Mouse (Mus musculus): ENCODE data around the gene Thap4. TPM values are rescaled to one million over a fixed set of nuclear protein-coding genes. Genes with fewer than 3 reads are reported as not detected.

The Thap4 gene
- total and polyA plus RNA-seq, 2 experiments from 2014 or later = 57.1 to 63.3 TPM

DNA sequence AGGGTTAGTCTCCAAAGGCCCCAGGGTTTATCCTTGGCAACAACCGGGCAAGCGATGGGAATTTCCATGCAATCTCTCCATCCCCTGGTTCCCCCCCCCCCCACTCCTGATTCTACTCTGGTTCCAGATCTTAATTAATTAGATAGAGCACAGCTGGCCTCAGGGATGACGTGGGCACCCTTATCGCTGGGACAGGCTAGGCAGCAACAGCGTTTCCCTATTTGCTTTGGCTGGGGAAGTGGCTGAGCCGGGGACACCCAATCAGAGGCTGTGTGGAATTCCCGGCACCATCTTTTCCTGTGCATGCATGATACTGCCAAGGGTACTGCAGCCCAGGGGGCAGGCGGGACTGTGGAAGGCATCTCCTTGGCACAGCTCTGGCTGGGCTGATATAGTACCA, 66.5 kb downstream of the Thap4 start:
- Histone ChIP-seq H3K4me2 (ENCODE audit: low read depth, low read length, poor library complexity, severe bottlenecking) (no peak overlapping the region), H3K9ac (replicated peaks; ENCODE audit: low read length, poor library complexity, severe bottlenecking) (no peak overlapping the region), H3K4me1 (ENCODE audit: insufficient read depth, low read length) (peaks cover 3% of the 10 kb centered on the region; the same call in 1 of the 2 replicates), H3K27me3 (ENCODE audit: insufficient read depth, low read length) (no peaks in the 10 kb centered on the region), H3K4me3 (ENCODE audit: low read depth, low read length) (no peak overlapping the region), H3K27ac (ENCODE audit: low read depth, low read length) (no peak overlapping the region), H3K9me3 (ENCODE audit: low read length) (no peaks in the 10 kb centered on the region), H3K36me3 (ENCODE audit: insufficient read depth, low read length) (peaks cover 12% of the 10 kb centered on the region; the same call in 1 of the 2 replicates)
- 69% methylated on average over 8 of the region's 8 CpGs for WGBS
- no peak for DNase-seq (ENCODE audit: low spot score)
- ATAC-seq (ENCODE audit: low FRiP score) = no peak
- TF ChIP-seq CTCF (IDR thresholded peaks at IDR 0.05) = no peak

DNA sequence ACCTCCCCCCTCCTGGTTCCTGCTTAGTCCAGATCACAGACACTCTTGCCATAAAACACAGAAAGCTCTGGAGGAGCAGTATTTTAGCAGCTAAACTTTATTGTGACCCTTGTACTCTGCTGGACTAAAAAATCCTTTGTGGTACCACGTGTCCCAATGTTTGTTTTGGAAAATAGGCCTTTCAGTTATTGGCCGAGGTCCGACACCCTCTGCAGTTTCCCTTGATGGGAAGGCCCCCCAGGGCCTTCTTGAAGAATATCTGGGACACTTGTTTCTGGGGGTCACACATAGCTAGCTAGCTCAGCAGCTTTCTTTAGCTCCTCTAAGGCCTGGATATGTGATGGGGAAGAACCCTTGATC, 67.7 kb downstream of the Thap4 start:
- peaks cover 11% of the 10 kb centered on the region; the same call in 1 of the 2 replicates for H3K36me3 ChIP-seq (ENCODE audit: insufficient read depth, low read length)
- H3K4me3 ChIP-seq (ENCODE audit: low read depth, low read length) = peak overlapping the region; percentile 63
- DNase-seq (ENCODE audit: low spot score) (no peak), ATAC-seq (ENCODE audit: low FRiP score) (no peak)
- H3K27me3 ChIP-seq (ENCODE audit: insufficient read depth, low read length) = no peaks in the 10 kb centered on the region
- no peak for TF ChIP-seq CTCF (IDR thresholded peaks at IDR 0.05)
- peak overlapping the region; percentile 87 for H3K27ac ChIP-seq (ENCODE audit: low read depth, low read length)
- H3K9me3 ChIP-seq (ENCODE audit: low read length) = no peaks in the 10 kb centered on the region
- peak overlapping the region; percentile 82 for H3K9ac ChIP-seq (replicated peaks; ENCODE audit: low read length, poor library complexity, severe bottlenecking)
- peaks cover 3% of the 10 kb centered on the region; the same call in 1 of the 2 replicates for H3K4me1 ChIP-seq (ENCODE audit: insufficient read depth, low read length)
- 24% methylated on average over 3 of the region's 3 CpGs for WGBS
- H3K4me2 ChIP-seq (ENCODE audit: low read depth, low read length, poor library complexity, severe bottlenecking) = peak overlapping the region; percentile 84

GRCm38 (mm10) chr1:93686245-93686960, 68.3 kb downstream of the Thap4 start:
- peaks cover 6% of the 10 kb centered on the region; the same call in 1 of the 2 replicates for H3K36me3 ChIP-seq (ENCODE audit: insufficient read depth, low read length)
- 2% methylated on average over 51 of the region's 51 CpGs for WGBS

DNA sequence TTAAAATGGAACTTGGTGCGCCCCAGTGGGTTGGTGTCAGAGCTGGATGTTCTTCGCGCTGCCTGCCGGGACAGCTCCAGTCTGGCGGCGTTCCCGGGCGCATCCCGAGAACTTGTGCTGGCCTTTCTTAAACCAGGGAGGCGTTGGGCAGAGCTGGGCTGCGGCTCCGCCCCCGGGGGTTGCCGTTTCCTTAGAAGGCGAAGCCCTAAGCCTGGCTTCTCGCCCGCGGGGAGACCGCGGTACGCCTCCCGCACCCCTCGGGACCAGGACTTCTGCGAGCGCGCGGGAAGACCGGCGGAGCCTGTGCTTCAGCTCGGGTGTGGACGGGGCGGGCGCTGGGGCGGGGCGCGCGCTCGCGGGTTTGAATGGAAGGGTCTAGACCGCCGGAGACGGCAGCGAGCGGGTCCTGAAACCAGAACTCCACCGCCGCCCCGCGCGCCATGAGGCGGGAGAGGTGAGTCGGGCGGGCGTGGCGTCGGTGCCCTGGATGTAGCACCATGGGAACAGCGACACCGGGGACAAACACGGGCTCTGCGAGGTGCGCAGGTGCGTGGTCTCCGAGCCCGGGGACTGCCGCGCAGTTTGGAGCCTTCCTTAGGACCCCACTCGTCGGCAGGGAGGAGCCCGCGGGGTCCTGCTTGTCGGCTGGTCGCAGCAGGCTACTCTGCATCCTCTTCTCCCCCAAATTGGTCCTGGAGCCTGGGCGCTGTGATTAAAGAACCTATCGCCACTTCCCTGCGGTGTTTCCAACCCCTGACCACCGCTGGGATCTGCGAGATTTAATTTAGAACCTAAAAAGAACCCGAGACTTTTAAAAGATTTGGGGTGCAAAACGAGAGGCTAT, 69.0 kb downstream of the Thap4 start, which contains the start of gene Bok:
Gene Bok (plus strand): TSS at position 260 of the 844 bp plus-strand sequence.
- Histone ChIP-seq H3K4me1 (ENCODE audit: insufficient read depth, low read length) (peaks cover 3% of the 10 kb centered on the region; the same call in 1 of the 2 replicates), H3K4me3 (ENCODE audit: low read depth, low read length) (peak within 1 kb of the TSS; percentile 63), H3K9me3 (ENCODE audit: low read length) (no peaks in the 10 kb centered on the region), H3K4me2 (ENCODE audit: low read depth, low read length, poor library complexity, severe bottlenecking) (peak within 1 kb of the TSS; percentile 84), H3K36me3 (ENCODE audit: insufficient read depth, low read length) (peaks cover 4% of the 10 kb centered on the region; the same call in 1 of the 2 replicates), H3K9ac (replicated peaks; ENCODE audit: low read length, poor library complexity, severe bottlenecking) (peak within 1 kb of the TSS; percentile 82), H3K27me3 (ENCODE audit: insufficient read depth, low read length) (no peaks in the 10 kb centered on the region), H3K27ac (ENCODE audit: low read depth, low read length) (peak within 1 kb of the TSS; percentile 87)
- WGBS = under 1% methylated on average over 73 of the region's 78 CpGs
- peak; percentile 89 for DNase-seq (ENCODE audit: low spot score)
- peak; percentile 57 for ATAC-seq (ENCODE audit: low FRiP score)
- no peak for TF ChIP-seq CTCF (IDR thresholded peaks at IDR 0.05)

More at GRCm38 (mm10) chr1:93686245-93686960, 68.3 kb downstream of the Thap4 start:
- Histone ChIP-seq H3K4me1 (ENCODE audit: insufficient read depth, low read length) (peaks cover 3% of the 10 kb centered on the region; the same call in 1 of the 2 replicates), H3K4me2 (ENCODE audit: low read depth, low read length, poor library complexity, severe bottlenecking) (peak overlapping the region; percentile 84), H3K27me3 (ENCODE audit: insufficient read depth, low read length) (no peaks in the 10 kb centered on the region), H3K9ac (replicated peaks; ENCODE audit: low read length, poor library complexity, severe bottlenecking) (peak overlapping the region; percentile 82), H3K9me3 (ENCODE audit: low read length) (no peaks in the 10 kb centered on the region), H3K27ac (ENCODE audit: low read depth, low read length) (peak overlapping the region; percentile 87), H3K4me3 (ENCODE audit: low read depth, low read length) (peak overlapping the region; percentile 63)
- peak; percentile 74 for TF ChIP-seq CTCF (IDR thresholded peaks at IDR 0.05)
- DNase-seq (ENCODE audit: low spot score) (peak; percentile 81), ATAC-seq (ENCODE audit: low FRiP score) (peak; percentile 92)

DNA sequence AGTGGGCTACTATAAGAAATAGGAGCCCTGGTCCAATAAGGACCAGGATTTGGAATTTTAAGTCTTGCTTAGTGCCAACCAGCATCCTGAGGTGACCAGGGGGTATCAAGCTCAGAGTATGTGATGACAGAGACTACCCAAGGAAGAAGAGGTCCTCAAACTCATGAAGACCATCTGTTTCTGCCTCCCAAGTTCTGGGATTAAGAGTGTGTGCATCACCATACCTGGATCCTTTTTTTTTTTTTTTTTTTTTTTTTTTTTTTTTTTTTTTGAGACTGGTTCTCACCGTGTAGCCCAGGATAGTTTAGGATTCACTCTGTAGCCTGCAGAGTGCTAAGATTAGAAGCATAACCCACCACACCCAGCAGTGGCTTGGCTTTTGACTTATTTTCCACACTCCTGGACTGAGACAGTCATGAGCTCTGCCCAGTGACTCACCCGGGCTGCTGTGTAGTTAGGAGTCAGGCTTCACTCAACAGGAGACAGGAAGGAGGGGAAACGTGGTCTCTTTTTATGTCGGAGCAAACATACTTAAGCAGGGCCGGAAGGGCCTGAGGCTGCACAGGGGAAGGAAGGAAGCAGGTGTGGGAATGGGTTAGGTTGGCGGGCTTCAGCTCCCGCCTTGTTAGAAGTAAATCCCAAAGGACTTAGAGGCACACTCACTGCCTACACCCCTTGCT, 74.6 kb downstream of the Thap4 start:
- Histone ChIP-seq H3K9me3 (ENCODE audit: low read length) (no peaks in the 10 kb centered on the region), H3K4me2 (ENCODE audit: low read depth, low read length, poor library complexity, severe bottlenecking) (no peak overlapping the region), H3K4me1 (ENCODE audit: insufficient read depth, low read length) (no peaks in the 10 kb centered on the region), H3K9ac (replicated peaks; ENCODE audit: low read length, poor library complexity, severe bottlenecking) (no peak overlapping the region), H3K27ac (ENCODE audit: low read depth, low read length) (no peak overlapping the region), H3K27me3 (ENCODE audit: insufficient read depth, low read length) (no peaks in the 10 kb centered on the region), H3K4me3 (ENCODE audit: low read depth, low read length) (no peak overlapping the region), H3K36me3 (ENCODE audit: insufficient read depth, low read length) (no peaks in the 10 kb centered on the region)
- ATAC-seq (ENCODE audit: low FRiP score) = no peak
- WGBS = 75% methylated on average over 7 of the region's 7 CpGs
- no peak for TF ChIP-seq CTCF (IDR thresholded peaks at IDR 0.05)
- no peak for DNase-seq (ENCODE audit: low spot score)
